Mouse (Mus musculus): ENCODE measurements around the gene Pbld1. TPM values are rescaled to one million over a fixed set of nuclear protein-coding genes. Genes with fewer than 3 reads are reported as not detected.

Gene Pbld1
- polyA plus RNA-seq, 1 experiment, result 0.23 TPM

- no peaks in the 10 kb centered on the region for H3K27me3 ChIP-seq (ENCODE audit: control insufficient read depth, insufficient read depth, low read length)
- H3K4me1 ChIP-seq (replicated peaks; ENCODE audit: control insufficient read depth, insufficient read depth, low read length), result no peaks in the 10 kb centered on the region
- no peaks in the 10 kb centered on the region for H3K36me3 ChIP-seq (ENCODE audit: control insufficient read depth, insufficient read depth, low read length)
- no peak for DNase-seq
- TF ChIP-seq POLR2A (IDR thresholded peaks at IDR 0.05; ENCODE audit: control insufficient read depth, extremely low read depth, insufficient read depth, low read length, poor library complexity) (no peak), CTCF (IDR thresholded peaks at IDR 0.05; ENCODE audit: borderline replicate concordance, control insufficient read depth, extremely low read depth, insufficient read depth, low read length, poor library complexity) (no peak)
- H3K4me3 ChIP-seq (ENCODE audit: control insufficient read depth, insufficient read depth, low read length), result no peak overlapping the region
- H3K27ac ChIP-seq (ENCODE audit: control insufficient read depth, insufficient read depth, low read length), result no peak overlapping the region
- 94% methylated on average over 9 of the region's 9 CpGs for WGBS
Observed at GRCm38 (mm10) chr10:63116376-63116775, 56.4 kb downstream of the Pbld1 start.

GRCm38 (mm10) chr10:63117583-63117982 is 57.6 kb downstream of the Pbld1 start:
- TF ChIP-seq POLR2A (IDR thresholded peaks at IDR 0.05; ENCODE audit: control insufficient read depth, extremely low read depth, insufficient read depth, low read length, poor library complexity) (no peak), CTCF (IDR thresholded peaks at IDR 0.05; ENCODE audit: borderline replicate concordance, control insufficient read depth, extremely low read depth, insufficient read depth, low read length, poor library complexity) (no peak)
- Histone ChIP-seq H3K4me1 (replicated peaks; ENCODE audit: control insufficient read depth, insufficient read depth, low read length) (no peaks in the 10 kb centered on the region), H3K4me3 (ENCODE audit: control insufficient read depth, insufficient read depth, low read length) (no peak overlapping the region), H3K27ac (ENCODE audit: control insufficient read depth, insufficient read depth, low read length) (no peak overlapping the region), H3K27me3 (ENCODE audit: control insufficient read depth, insufficient read depth, low read length) (no peaks in the 10 kb centered on the region), H3K36me3 (ENCODE audit: control insufficient read depth, insufficient read depth, low read length) (no peaks in the 10 kb centered on the region)
- 96% methylated on average over 8 of the region's 8 CpGs for WGBS
- no peak for DNase-seq

GRCm38 (mm10) chr10:63119916-63120315 is 60.0 kb downstream of the Pbld1 start:
- H3K4me3 ChIP-seq (ENCODE audit: control insufficient read depth, insufficient read depth, low read length), result no peak overlapping the region
- no peaks in the 10 kb centered on the region for H3K4me1 ChIP-seq (replicated peaks; ENCODE audit: control insufficient read depth, insufficient read depth, low read length)
- no peak overlapping the region for H3K27ac ChIP-seq (ENCODE audit: control insufficient read depth, insufficient read depth, low read length)
- TF ChIP-seq CTCF (IDR thresholded peaks at IDR 0.05; ENCODE audit: borderline replicate concordance, control insufficient read depth, extremely low read depth, insufficient read depth, low read length, poor library complexity), result no peak
- no peak for TF ChIP-seq POLR2A (IDR thresholded peaks at IDR 0.05; ENCODE audit: control insufficient read depth, extremely low read depth, insufficient read depth, low read length, poor library complexity)
- H3K27me3 ChIP-seq (ENCODE audit: control insufficient read depth, insufficient read depth, low read length), result no peaks in the 10 kb centered on the region
- no peak for DNase-seq
- H3K36me3 ChIP-seq (ENCODE audit: control insufficient read depth, insufficient read depth, low read length), result no peaks in the 10 kb centered on the region
- WGBS, result 84% methylated on average over 14 of the region's 14 CpGs

- Histone ChIP-seq H3K27me3 (ENCODE audit: control insufficient read depth, insufficient read depth, low read length) (no peaks in the 10 kb centered on the region), H3K4me1 (replicated peaks; ENCODE audit: control insufficient read depth, insufficient read depth, low read length) (no peaks in the 10 kb centered on the region), H3K4me3 (ENCODE audit: control insufficient read depth, insufficient read depth, low read length) (no peak overlapping the region), H3K36me3 (ENCODE audit: control insufficient read depth, insufficient read depth, low read length) (no peaks in the 10 kb centered on the region), H3K27ac (ENCODE audit: control insufficient read depth, insufficient read depth, low read length) (no peak overlapping the region)
- WGBS, result 97% methylated on average over 14 of the region's 14 CpGs
- no peak for TF ChIP-seq CTCF (IDR thresholded peaks at IDR 0.05; ENCODE audit: borderline replicate concordance, control insufficient read depth, extremely low read depth, insufficient read depth, low read length, poor library complexity)
- no peak for DNase-seq
Observed at GRCm38 (mm10) chr10:63121961-63122360, 62.0 kb downstream of the Pbld1 start.

- H3K4me3 ChIP-seq (ENCODE audit: control insufficient read depth, insufficient read depth, low read length), result no peak overlapping the region
- H3K4me1 ChIP-seq (replicated peaks; ENCODE audit: control insufficient read depth, insufficient read depth, low read length), result no peaks in the 10 kb centered on the region
- WGBS, result 59% methylated on average over 8 of the region's 8 CpGs
- no peak for DNase-seq
- H3K36me3 ChIP-seq (ENCODE audit: control insufficient read depth, insufficient read depth, low read length), result no peaks in the 10 kb centered on the region
- no peaks in the 10 kb centered on the region for H3K27me3 ChIP-seq (ENCODE audit: control insufficient read depth, insufficient read depth, low read length)
- TF ChIP-seq POLR2A (IDR thresholded peaks at IDR 0.05; ENCODE audit: control insufficient read depth, extremely low read depth, insufficient read depth, low read length, poor library complexity) (no peak), CTCF (IDR thresholded peaks at IDR 0.05; ENCODE audit: borderline replicate concordance, control insufficient read depth, extremely low read depth, insufficient read depth, low read length, poor library complexity) (no peak)
- no peak overlapping the region for H3K27ac ChIP-seq (ENCODE audit: control insufficient read depth, insufficient read depth, low read length)
Observed at GRCm38 (mm10) chr10:63122516-63122915, 62.6 kb downstream of the Pbld1 start.

- no peak for DNase-seq
- Histone ChIP-seq H3K4me3 (ENCODE audit: control insufficient read depth, insufficient read depth, low read length) (no peak overlapping the region), H3K27ac (ENCODE audit: control insufficient read depth, insufficient read depth, low read length) (no peak overlapping the region), H3K27me3 (ENCODE audit: control insufficient read depth, insufficient read depth, low read length) (no peaks in the 10 kb centered on the region), H3K36me3 (ENCODE audit: control insufficient read depth, insufficient read depth, low read length) (no peaks in the 10 kb centered on the region), H3K4me1 (replicated peaks; ENCODE audit: control insufficient read depth, insufficient read depth, low read length) (no peaks in the 10 kb centered on the region)
- TF ChIP-seq CTCF (IDR thresholded peaks at IDR 0.05; ENCODE audit: borderline replicate concordance, control insufficient read depth, extremely low read depth, insufficient read depth, low read length, poor library complexity) (no peak), POLR2A (IDR thresholded peaks at IDR 0.05; ENCODE audit: control insufficient read depth, extremely low read depth, insufficient read depth, low read length, poor library complexity) (no peak)
- WGBS, result 85% methylated on average over 8 of the region's 8 CpGs
Observed at GRCm38 (mm10) chr10:63123141-63123540, 63.2 kb downstream of the Pbld1 start.

GRCm38 (mm10) chr10:63124016-63124415 is 64.1 kb downstream of the Pbld1 start:
- Histone ChIP-seq H3K27ac (ENCODE audit: control insufficient read depth, insufficient read depth, low read length) (no peak overlapping the region), H3K4me1 (replicated peaks; ENCODE audit: control insufficient read depth, insufficient read depth, low read length) (no peaks in the 10 kb centered on the region), H3K36me3 (ENCODE audit: control insufficient read depth, insufficient read depth, low read length) (no peaks in the 10 kb centered on the region), H3K27me3 (ENCODE audit: control insufficient read depth, insufficient read depth, low read length) (no peaks in the 10 kb centered on the region), H3K4me3 (ENCODE audit: control insufficient read depth, insufficient read depth, low read length) (no peak overlapping the region)
- DNase-seq, result no peak
- TF ChIP-seq CTCF (IDR thresholded peaks at IDR 0.05; ENCODE audit: borderline replicate concordance, control insufficient read depth, extremely low read depth, insufficient read depth, low read length, poor library complexity), result no peak
- TF ChIP-seq POLR2A (IDR thresholded peaks at IDR 0.05; ENCODE audit: control insufficient read depth, extremely low read depth, insufficient read depth, low read length, poor library complexity), result no peak
- WGBS, result 96% methylated on average over 10 of the region's 10 CpGs

Measured in thymus, adult 2 months (tissue).